Mouse (Mus musculus) thymus, adult 2 months (tissue): ENCODE measurements at regions not wholly inside any gene's neighbourhood (a gene's known extent, or its start where the extent isn't known, plus 50 kb on each side); places are given as distances from the start of the nearest gene placed in this dataset.

ENCODE experiments used
- DNase-seq: peaks from one replicate; pipeline ENCODE4 v3.0.0; 2021
- H3K27ac ChIP-seq: fragments of 200-500 bp; 2 replicates; pipeline ENCODE4 v1.5.1; 2012; ENCODE audit warnings: low read length, control low read depth; ENCODE audit not compliant: control insufficient read depth, insufficient read depth
- H3K27me3 ChIP-seq: fragments of 200-500 bp; 2 replicates; pipeline ENCODE4 v1.6.1; 2012; ENCODE audit warnings: mild to moderate bottlenecking, low read length, moderate library complexity, mixed read lengths; ENCODE audit not compliant: control insufficient read depth, insufficient read depth
- H3K36me3 ChIP-seq: fragments of 200-500 bp; 2 replicates; pipeline ENCODE4 v1.6.1; 2012; ENCODE audit warnings: mild to moderate bottlenecking, low read length, moderate library complexity; ENCODE audit not compliant: control insufficient read depth, insufficient read depth
- H3K4me1 ChIP-seq: fragments of 200-500 bp; replicated peaks from 2 replicates; pipeline ENCODE4 v1.6.1; 2012; ENCODE audit warnings: low read length; ENCODE audit not compliant: control insufficient read depth, insufficient read depth
- H3K4me3 ChIP-seq: fragments of 200-500 bp; 2 replicates; pipeline ENCODE4 v1.5.1; 2012; ENCODE audit warnings: mild to moderate bottlenecking, low read length, control low read depth, moderate library complexity; ENCODE audit not compliant: control insufficient read depth, insufficient read depth
- CTCF ChIP-seq: fragments of 200-500 bp; IDR thresholded peaks from 2 replicates; pipeline ENCODE4 v1.5.1; 2012; ENCODE audit warnings: mild to moderate bottlenecking, control low read depth, low read length, moderate library complexity, borderline replicate concordance; ENCODE audit not compliant: control insufficient read depth, poor library complexity, insufficient read depth; ENCODE audit errors: extremely low read depth
- POLR2A ChIP-seq: fragments of 200-500 bp; IDR thresholded peaks from 2 replicates; pipeline ENCODE4 v1.6.1; 2012; ENCODE audit warnings: mild to moderate bottlenecking, low read length, control low read depth, moderate library complexity; ENCODE audit not compliant: control insufficient read depth, poor library complexity, insufficient read depth; ENCODE audit errors: extremely low read depth
- WGBS: fragments of 180-500 bp; shearing (Covaris S2); methylation state at CpG from one replicate; pipeline ENCODE4 v1.1.7; 2018; 5-methylcytosine and 5-hydroxymethylcytosine counted together

- no peaks in the 10 kb centered on the region for H3K36me3 ChIP-seq
- H3K27me3 ChIP-seq = no peaks in the 10 kb centered on the region
- no peak for TF ChIP-seq CTCF
- no peak for TF ChIP-seq POLR2A
- 93% methylated on average over 9 of the region's 9 CpGs for WGBS
- no peaks in the 10 kb centered on the region for H3K4me1 ChIP-seq
- H3K27ac ChIP-seq = no peak overlapping the region
- DNase-seq = no peak
- no peak overlapping the region for H3K4me3 ChIP-seq
These were observed 58.1 kb downstream of the Irx6 start for GRCm38 (mm10) chr8:92732229-92732628.

- Histone ChIP-seq H3K27ac (no peak overlapping the region), H3K4me3 (no peak overlapping the region), H3K36me3 (no peaks in the 10 kb centered on the region), H3K4me1 (no peaks in the 10 kb centered on the region), H3K27me3 (no peaks in the 10 kb centered on the region)
- no peak for DNase-seq
- 95% methylated on average over 9 of the region's 9 CpGs for WGBS
- no peak for TF ChIP-seq CTCF
- TF ChIP-seq POLR2A = no peak
These were observed 61.6 kb downstream of the Irx6 start for GRCm38 (mm10) chr8:92735646-92736045.

- TF ChIP-seq CTCF = no peak
- no peak for TF ChIP-seq POLR2A
- no peaks in the 10 kb centered on the region for H3K36me3 ChIP-seq
- no peaks in the 10 kb centered on the region for H3K27me3 ChIP-seq
- no peak overlapping the region for H3K4me3 ChIP-seq
- no peak overlapping the region for H3K27ac ChIP-seq
- no peaks in the 10 kb centered on the region for H3K4me1 ChIP-seq
- no peak for DNase-seq
- 73% methylated on average over 1 of the region's 1 CpGs for WGBS
These were observed 64.0 kb downstream of the Irx6 start for GRCm38 (mm10) chr8:92738080-92738479.

GRCm38 (mm10) chr8:92740286-92740808 is 66.3 kb downstream of the Irx6 start:
- no peak for DNase-seq
- H3K27me3 ChIP-seq = no peaks in the 10 kb centered on the region
- no peaks in the 10 kb centered on the region for H3K36me3 ChIP-seq
- WGBS = 92% methylated on average over 9 of the region's 9 CpGs
- no peak overlapping the region for H3K27ac ChIP-seq
- H3K4me3 ChIP-seq = no peak overlapping the region
- TF ChIP-seq POLR2A = no peak
- TF ChIP-seq CTCF = no peak
- H3K4me1 ChIP-seq = no peaks in the 10 kb centered on the region

GRCm38 (mm10) chr8:92741836-92742235 is 67.7 kb downstream of the Irx6 start:
- TF ChIP-seq CTCF = no peak
- no peak for TF ChIP-seq POLR2A
- Histone ChIP-seq H3K27ac (no peak overlapping the region), H3K27me3 (no peaks in the 10 kb centered on the region), H3K36me3 (no peaks in the 10 kb centered on the region), H3K4me1 (no peaks in the 10 kb centered on the region), H3K4me3 (no peak overlapping the region)
- no peak for DNase-seq
- WGBS = 87% methylated on average over 3 of the region's 3 CpGs

- WGBS = 83% methylated on average over 12 of the region's 12 CpGs
- no peaks in the 10 kb centered on the region for H3K27me3 ChIP-seq
- H3K4me1 ChIP-seq = no peaks in the 10 kb centered on the region
- DNase-seq = no peak
- H3K4me3 ChIP-seq = no peak overlapping the region
- no peak overlapping the region for H3K27ac ChIP-seq
- H3K36me3 ChIP-seq = no peaks in the 10 kb centered on the region
- TF ChIP-seq CTCF (no peak), POLR2A (no peak)
These were observed 69.0 kb downstream of the Irx6 start for GRCm38 (mm10) chr8:92743108-92743507.

GRCm38 (mm10) chr8:92747086-92747485 is 73.0 kb downstream of the Irx6 start:
- H3K36me3 ChIP-seq = no peaks in the 10 kb centered on the region
- no peaks in the 10 kb centered on the region for H3K4me1 ChIP-seq
- WGBS = 86% methylated on average over 7 of the region's 7 CpGs
- no peak overlapping the region for H3K27ac ChIP-seq
- no peaks in the 10 kb centered on the region for H3K27me3 ChIP-seq
- no peak for TF ChIP-seq CTCF
- TF ChIP-seq POLR2A = no peak
- DNase-seq = no peak
- no peak overlapping the region for H3K4me3 ChIP-seq
